Mouse (Mus musculus) heart, embryonic 10.5 days (tissue): Measurements from ENCODE around the gene Fbxo46. TPM values are rescaled to one million over a fixed set of nuclear protein-coding genes. Genes with fewer than 3 reads are reported as not detected.
A peak's percentile ranks its signal among the peaks of the same experiment; 100 is the strongest.

ENCODE experiments used
- DNase-seq: peaks from one replicate; pipeline ENCODE4 v3.0.0-alpha.2; 2017; ENCODE audit warnings: low spot score
- H3K27ac ChIP-seq: fragments of 300-500 bp; sonication (generic); 2 replicates; pipeline ENCODE4 v1.5.1; 2016; ENCODE audit warnings: mild to moderate bottlenecking
- H3K27me3 ChIP-seq: fragments of 300-500 bp; sonication (generic); 2 replicates; pipeline ENCODE4 v1.6.1; 2016; ENCODE audit warnings: mild to moderate bottlenecking; ENCODE audit not compliant: poor library complexity, insufficient read depth, severe bottlenecking
- H3K36me3 ChIP-seq: fragments of 300-500 bp; sonication (generic); 2 replicates; pipeline ENCODE4 v1.6.1; 2016; ENCODE audit warnings: mild to moderate bottlenecking, moderate library complexity
- H3K4me1 ChIP-seq: fragments of 300-500 bp; sonication (generic); 2 replicates; pipeline ENCODE4 v1.6.1; 2016; ENCODE audit warnings: mild to moderate bottlenecking
- H3K4me3 ChIP-seq: fragments of 300-500 bp; sonication (generic); 2 replicates; pipeline ENCODE4 v1.5.1; 2016; ENCODE audit warnings: mild to moderate bottlenecking, moderate library complexity
- H3K9me3 ChIP-seq: fragments of 300-500 bp; sonication (generic); 2 replicates; pipeline ENCODE4 v1.6.1; 2016; ENCODE audit warnings: mild to moderate bottlenecking, moderate library complexity
- WGBS: fragments of 180-500 bp; shearing (Covaris S2); methylation state at CpG from one replicate; pipeline ENCODE4 v1.1.7; 2016; 5-methylcytosine and 5-hydroxymethylcytosine counted together
- polyA plus RNA-seq: library from polyadenylated mRNA; unstranded; fragments of >200 nt; fragmentation: Nextera tagmentation; extraction: Ambion mirVana; gene quantifications from 2 replicates; pipeline ENCODE4 v1.2.1, GENCODE M21; 2016

The Fbxo46 gene
- polyA plus RNA-seq, 1 experiment from 2014 or later, result 13.1 TPM

GRCm38 (mm10) chr7:19083701-19084100 lies 36.0 kb upstream of the Fbxo46 start, which contains the start of gene Dmpk:
Gene Dmpk (plus strand): TSS chr7:19083849.
- no peak for DNase-seq
- Histone ChIP-seq H3K27me3 (no peaks in the 10 kb centered on the region), H3K27ac (peak within 1 kb of the TSS; percentile 81), H3K9me3 (no peaks in the 10 kb centered on the region), H3K36me3 (peaks cover 70% of the 10 kb centered on the region), H3K4me3 (peak within 1 kb of the TSS; percentile 47), H3K4me1 (peaks cover 75% of the 10 kb centered on the region)
- 40% methylated on average over 10 of the region's 10 CpGs for WGBS

- H3K27ac ChIP-seq, result peak overlapping the region; percentile 81
Measured at GRCm38 (mm10) chr7:19084277-19084771, 35.3 kb upstream of the Fbxo46 start.

DNA sequence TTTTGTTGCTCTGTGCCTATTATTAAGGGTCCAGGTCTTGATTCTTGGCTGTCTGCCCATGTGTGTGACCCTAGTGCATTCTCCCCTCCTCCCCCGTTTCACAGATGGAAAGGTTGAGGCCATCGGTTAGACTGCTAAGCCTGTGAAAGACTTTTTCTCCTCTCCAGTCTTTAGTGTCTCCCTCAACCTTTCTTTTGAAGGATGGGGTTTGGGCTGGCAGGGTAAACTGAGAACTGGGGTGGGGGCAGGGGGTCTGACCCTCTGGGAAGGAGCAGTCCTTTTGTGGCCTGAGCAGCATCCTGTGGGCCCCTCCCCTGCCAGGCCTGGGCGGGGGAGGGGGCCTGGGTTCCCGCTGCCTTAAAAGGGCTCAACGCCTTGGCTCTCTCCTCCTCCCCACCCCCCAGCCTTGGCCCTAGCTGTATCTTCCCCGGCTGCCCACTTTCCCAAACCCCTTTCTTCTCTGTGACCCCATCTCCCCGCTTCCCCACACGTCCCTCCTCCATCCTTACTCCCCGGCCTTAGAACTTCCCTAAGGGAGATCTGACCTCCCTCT lies 34.7 kb upstream of the Fbxo46 start:
- no peaks in the 10 kb centered on the region for H3K27me3 ChIP-seq
- peaks cover 67% of the 10 kb centered on the region for H3K4me1 ChIP-seq
- no peaks in the 10 kb centered on the region for H3K9me3 ChIP-seq
- peak overlapping the region; percentile 47 for H3K4me3 ChIP-seq
- peak overlapping the region; percentile 81 for H3K27ac ChIP-seq
- WGBS, result 23% methylated on average over 9 of the region's 9 CpGs
- H3K36me3 ChIP-seq, result peaks cover 66% of the 10 kb centered on the region
- no peak for DNase-seq

More at GRCm38 (mm10) chr7:19084277-19084771, 35.3 kb upstream of the Fbxo46 start:
- Histone ChIP-seq H3K36me3 (peaks cover 69% of the 10 kb centered on the region), H3K27me3 (no peaks in the 10 kb centered on the region), H3K4me1 (peaks cover 73% of the 10 kb centered on the region), H3K4me3 (peak overlapping the region; percentile 47), H3K9me3 (no peaks in the 10 kb centered on the region)
- DNase-seq, result no peak
- 65% methylated on average over 6 of the region's 6 CpGs for WGBS

DNA sequence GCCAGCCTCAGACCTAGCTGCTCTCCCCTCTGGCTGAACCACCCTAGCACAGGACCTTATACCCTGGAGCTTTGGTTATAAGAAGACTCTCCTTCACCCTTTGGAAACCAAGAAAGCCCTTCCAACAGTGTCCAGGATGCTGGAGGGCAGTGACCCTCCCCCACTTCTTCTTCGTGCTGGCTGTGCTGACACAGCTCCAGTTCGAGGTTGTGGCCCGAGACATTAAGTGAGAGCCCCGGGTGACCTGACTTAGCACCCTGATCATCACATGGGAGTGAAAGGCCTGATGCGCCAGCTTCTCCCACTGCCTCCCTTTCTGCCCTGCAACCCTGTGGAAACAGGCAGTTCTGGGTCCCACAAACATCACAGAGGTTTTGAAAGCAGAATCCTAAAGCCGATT lies 34.2 kb upstream of the Fbxo46 start:
- Histone ChIP-seq H3K9me3 (no peaks in the 10 kb centered on the region), H3K4me3 (peak overlapping the region; percentile 47), H3K27me3 (peaks cover 1% of the 10 kb centered on the region), H3K27ac (peak overlapping the region; percentile 81), H3K36me3 (peaks cover 66% of the 10 kb centered on the region), H3K4me1 (peaks cover 67% of the 10 kb centered on the region)
- no peak for DNase-seq
- WGBS, result 8% methylated on average over 6 of the region's 6 CpGs

- H3K36me3 ChIP-seq, result peaks cover 66% of the 10 kb centered on the region
- H3K27me3 ChIP-seq, result peaks cover 7% of the 10 kb centered on the region
- H3K4me3 ChIP-seq, result peak overlapping the region; percentile 47
- peaks cover 70% of the 10 kb centered on the region for H3K4me1 ChIP-seq
- H3K27ac ChIP-seq, result peak overlapping the region; percentile 81; the same call in 1 of the 2 replicates
- no peak for DNase-seq
- WGBS, result 9% methylated on average over 14 of the region's 14 CpGs
- no peaks in the 10 kb centered on the region for H3K9me3 ChIP-seq
Measured at GRCm38 (mm10) chr7:19086042-19086441, 33.6 kb upstream of the Fbxo46 start.

- Histone ChIP-seq H3K9me3 (no peaks in the 10 kb centered on the region), H3K27ac (no peak overlapping the region), H3K4me1 (peaks cover 71% of the 10 kb centered on the region), H3K4me3 (peak overlapping the region; percentile 47; the same call in 1 of the 2 replicates), H3K36me3 (peaks cover 63% of the 10 kb centered on the region), H3K27me3 (peaks cover 14% of the 10 kb centered on the region)
- 58% methylated on average over 18 of the region's 18 CpGs for WGBS
- DNase-seq, result no peak
Measured at GRCm38 (mm10) chr7:19086760-19087159, 32.9 kb upstream of the Fbxo46 start.

DNA sequence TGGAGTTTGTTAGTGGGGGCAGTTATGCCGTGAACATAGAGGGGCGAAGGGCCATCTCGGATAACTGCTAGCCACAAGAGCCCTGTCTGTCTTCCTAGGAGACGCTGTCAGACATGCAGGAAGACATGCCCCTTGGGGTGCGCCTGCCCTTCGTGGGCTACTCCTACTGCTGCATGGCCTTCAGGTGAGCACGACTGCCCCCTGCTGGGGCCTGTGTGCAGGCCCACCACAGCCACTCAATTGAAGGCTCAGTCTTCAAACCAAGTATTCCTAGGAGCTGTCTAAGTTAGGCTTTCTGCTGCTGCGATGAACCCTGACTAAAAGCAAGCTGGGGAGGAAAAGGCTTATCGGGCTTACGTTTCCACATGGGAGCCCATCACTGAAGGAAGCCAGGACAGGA lies 30.8 kb upstream of the Fbxo46 start:
- Histone ChIP-seq H3K9me3 (no peaks in the 10 kb centered on the region), H3K4me1 (peaks cover 70% of the 10 kb centered on the region), H3K27ac (no peak overlapping the region), H3K4me3 (no peak overlapping the region), H3K27me3 (peaks cover 20% of the 10 kb centered on the region), H3K36me3 (peaks cover 48% of the 10 kb centered on the region)
- no peak for DNase-seq
- 36% methylated on average over 10 of the region's 10 CpGs for WGBS

DNA sequence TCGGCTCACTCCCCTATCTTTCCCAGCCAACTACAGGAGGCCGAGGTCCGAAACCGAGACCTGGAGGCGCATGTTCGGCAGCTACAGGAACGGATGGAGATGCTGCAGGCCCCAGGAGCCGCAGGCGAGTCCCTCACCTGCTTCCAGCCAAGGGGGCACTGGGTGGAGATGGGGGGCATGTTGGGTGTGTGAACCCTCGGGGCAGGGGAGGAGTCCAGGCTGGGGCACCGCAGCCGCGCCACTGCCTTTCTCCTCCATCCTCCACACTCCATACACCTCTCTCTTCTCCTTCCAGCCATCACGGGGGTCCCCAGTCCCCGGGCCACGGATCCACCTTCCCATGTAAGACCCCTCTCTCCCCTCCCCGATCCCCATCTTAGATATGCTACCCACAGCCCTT lies 27.7 kb upstream of the Fbxo46 start:
- peak overlapping the region; percentile 87 for H3K4me3 ChIP-seq

GRCm38 (mm10) chr7:19092381-19093173 lies 27.1 kb upstream of the Fbxo46 start:
- peak; percentile 94 for DNase-seq
- Histone ChIP-seq H3K9me3 (no peaks in the 10 kb centered on the region), H3K27me3 (peaks cover 20% of the 10 kb centered on the region), H3K36me3 (peaks cover 45% of the 10 kb centered on the region), H3K4me3 (peak overlapping the region; percentile 87), H3K27ac (peak overlapping the region; percentile 98), H3K4me1 (peaks cover 66% of the 10 kb centered on the region)
- 4% methylated on average over 38 of the region's 38 CpGs for WGBS

More for the DNA sequence above, 27.7 kb upstream of the Fbxo46 start:
- peak overlapping the region; percentile 98 for H3K27ac ChIP-seq
- H3K4me1 ChIP-seq, result peaks cover 64% of the 10 kb centered on the region
- 29% methylated on average over 17 of the region's 17 CpGs for WGBS
- peaks cover 44% of the 10 kb centered on the region for H3K36me3 ChIP-seq
- H3K9me3 ChIP-seq, result no peaks in the 10 kb centered on the region
- H3K27me3 ChIP-seq, result peaks cover 20% of the 10 kb centered on the region
- DNase-seq, result no peak

DNA sequence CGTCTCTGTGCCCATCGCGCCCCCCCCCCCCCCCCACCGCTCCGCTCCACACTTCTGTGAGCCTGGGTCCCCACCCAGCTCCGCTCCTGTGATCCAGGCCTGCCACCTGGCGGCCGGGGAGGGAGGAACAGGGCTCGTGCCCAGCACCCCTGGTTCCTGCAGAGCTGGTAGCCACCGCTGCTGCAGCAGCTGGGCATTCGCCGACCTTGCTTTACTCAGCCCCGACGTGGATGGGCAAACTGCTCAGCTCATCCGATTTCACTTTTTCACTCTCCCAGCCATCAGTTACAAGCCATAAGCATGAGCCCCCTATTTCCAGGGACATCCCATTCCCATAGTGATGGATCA lies 26.5 kb upstream of the Fbxo46 start:
- Histone ChIP-seq H3K36me3 (peaks cover 45% of the 10 kb centered on the region), H3K27me3 (peaks cover 20% of the 10 kb centered on the region), H3K27ac (peak overlapping the region; percentile 98), H3K9me3 (no peaks in the 10 kb centered on the region), H3K4me3 (peak overlapping the region; percentile 87), H3K4me1 (peaks cover 66% of the 10 kb centered on the region)
- WGBS, result under 1% methylated on average over 14 of the region's 15 CpGs
- peak; percentile 94 for DNase-seq

DNA sequence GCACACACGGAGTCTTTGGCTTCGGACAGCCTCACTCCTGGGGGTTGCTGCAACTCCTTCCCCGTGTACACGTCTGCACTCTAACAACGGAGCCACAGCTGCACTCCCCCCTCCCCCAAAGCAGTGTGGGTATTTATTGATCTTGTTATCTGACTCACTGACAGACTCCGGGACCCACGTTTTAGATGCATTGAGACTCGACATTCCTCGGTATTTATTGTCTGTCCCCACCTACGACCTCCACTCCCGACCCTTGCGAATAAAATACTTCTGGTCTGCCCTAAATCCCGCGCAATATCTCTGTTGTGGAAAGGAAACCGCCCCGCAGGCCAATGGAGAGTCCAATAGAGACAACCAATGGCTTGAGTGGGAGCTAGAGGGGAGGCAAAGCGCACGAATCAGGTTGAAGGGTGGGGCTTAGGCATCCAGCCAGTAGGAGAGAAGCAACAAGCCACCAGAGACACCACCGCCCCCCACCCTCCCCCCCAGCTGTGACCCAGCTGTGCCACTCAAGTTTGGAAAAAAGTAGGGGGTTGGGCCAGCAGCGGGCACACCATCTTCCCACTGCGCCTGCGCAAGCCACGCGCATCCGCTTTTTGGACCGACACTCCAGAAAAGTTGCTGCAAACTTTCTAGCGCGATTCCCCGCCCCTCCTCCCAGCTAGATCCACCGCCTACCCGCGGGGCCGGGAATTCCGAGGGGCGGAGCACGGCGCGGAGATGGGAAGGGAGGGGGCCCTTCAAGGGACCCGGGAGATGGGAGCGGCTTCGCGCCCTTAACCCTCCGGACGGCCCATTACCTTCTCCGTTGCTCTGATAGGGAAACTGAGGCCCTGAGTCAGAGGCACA lies 25.9 kb upstream of the Fbxo46 start:
- peak; percentile 99 for DNase-seq
- Histone ChIP-seq H3K36me3 (peaks cover 39% of the 10 kb centered on the region; the same call in 1 of the 2 replicates), H3K27ac (peak overlapping the region; percentile 98), H3K4me1 (peaks cover 64% of the 10 kb centered on the region), H3K27me3 (peaks cover 20% of the 10 kb centered on the region), H3K9me3 (no peaks in the 10 kb centered on the region), H3K4me3 (peak overlapping the region; percentile 87)
- WGBS, result under 1% methylated on average over 45 of the region's 45 CpGs

DNA sequence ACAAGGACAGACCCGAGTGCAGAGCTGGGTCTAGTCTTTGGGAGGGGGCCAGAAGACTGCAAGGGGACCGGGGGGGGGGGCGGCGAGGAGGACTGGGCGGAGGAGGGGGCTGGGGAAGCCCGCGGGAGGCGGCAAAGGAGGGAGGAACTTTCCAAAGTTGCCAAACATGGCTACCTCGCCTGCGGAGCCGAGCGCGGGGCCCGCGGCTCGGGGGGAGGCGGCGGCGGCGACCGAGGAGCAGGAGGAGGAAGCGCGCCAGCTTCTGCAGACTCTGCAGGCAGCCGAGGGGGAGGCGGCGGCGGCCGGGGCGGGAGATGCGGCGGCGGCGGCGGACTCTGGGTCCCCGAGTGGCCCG lies 25.2 kb upstream of the Fbxo46 start, which contains the start of gene Six5:
Gene Six5 (plus strand): TSS at position 124 of the 355 bp plus-strand sequence.
- WGBS, result 3% methylated on average over 25 of the region's 36 CpGs
- H3K4me1 ChIP-seq, result peaks cover 64% of the 10 kb centered on the region

More for the DNA sequence above, 25.2 kb upstream of the Fbxo46 start, which contains the start of gene Six5:
- H3K27me3 ChIP-seq, result peaks cover 20% of the 10 kb centered on the region
- no peak for DNase-seq
- H3K4me3 ChIP-seq, result peak within 1 kb of the TSS; percentile 87
- peak within 1 kb of the TSS; percentile 98 for H3K27ac ChIP-seq
- H3K36me3 ChIP-seq, result peaks cover 34% of the 10 kb centered on the region; the same call in 1 of the 2 replicates
- H3K9me3 ChIP-seq, result no peaks in the 10 kb centered on the region
